Mouse (Mus musculus) bone marrow macrophage, adult 2 months (primary cell): ENCODE measurements around the gene Kcnip1. TPM values are rescaled to one million over a fixed set of nuclear protein-coding genes. Genes with fewer than 3 reads are reported as not detected.

Source experiments
- H3K27ac ChIP-seq: 2 replicates; pipeline ENCODE4 v1.5.1; 2012; ENCODE audit warnings: low read depth, low read length; ENCODE audit not compliant: insufficient read depth
- H3K4me1 ChIP-seq: 2 replicates; pipeline ENCODE4 v1.6.1; 2012; ENCODE audit warnings: low read length; ENCODE audit not compliant: control insufficient read depth, insufficient read depth
- H3K4me3 ChIP-seq: 2 replicates; pipeline ENCODE4 v1.5.1; 2012; ENCODE audit warnings: mild to moderate bottlenecking, low read length, moderate library complexity; ENCODE audit not compliant: insufficient read depth
- CTCF ChIP-seq: IDR thresholded peaks from 2 replicates; pipeline ENCODE4 v1.5.1; 2012; ENCODE audit warnings: low read depth, mild to moderate bottlenecking, low read length, moderate library complexity
- POLR2A ChIP-seq: IDR thresholded peaks from 2 replicates; pipeline ENCODE4 v1.6.1; 2012; ENCODE audit warnings: mild to moderate bottlenecking, low read depth, low read length, borderline replicate concordance
- polyA plus RNA-seq: library from polyadenylated mRNA; stranded (reverse); fragments of >200 nt; gene quantifications from 2 replicates; pipeline ENCODE4 v1.2.4, GENCODE M21; 2012; ENCODE audit not compliant: missing spikeins, insufficient read depth, insufficient read length

Kcnip1 gene
- polyA plus RNA-seq, 1 experiment: not detected

DNA sequence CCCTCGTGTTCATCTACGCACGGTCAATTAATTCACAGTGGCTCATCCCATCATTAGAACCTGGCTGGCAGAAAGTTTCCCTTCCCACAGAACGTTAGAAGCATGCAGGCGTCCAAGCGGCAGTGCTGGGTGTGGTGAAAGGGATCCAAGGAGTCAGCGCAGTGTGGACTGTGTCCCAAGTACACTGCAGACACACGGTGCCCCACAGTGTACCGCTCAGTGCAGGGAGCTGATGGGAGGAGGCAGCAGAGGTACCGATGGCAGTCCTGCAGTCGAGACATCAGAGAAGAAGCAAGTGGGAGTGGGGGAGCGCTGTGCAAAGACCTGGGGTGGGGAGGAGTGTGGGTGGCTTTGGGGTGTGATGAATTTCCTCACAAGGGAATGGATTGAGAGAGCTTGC, 78.7 kb downstream of the Kcnip1 start:
- H3K4me3 ChIP-seq: no peak overlapping the region
- H3K27ac ChIP-seq: no peak overlapping the region
- TF ChIP-seq CTCF (no peak), POLR2A (no peak)
- H3K4me1 ChIP-seq: no peaks in the 10 kb centered on the region

DNA sequence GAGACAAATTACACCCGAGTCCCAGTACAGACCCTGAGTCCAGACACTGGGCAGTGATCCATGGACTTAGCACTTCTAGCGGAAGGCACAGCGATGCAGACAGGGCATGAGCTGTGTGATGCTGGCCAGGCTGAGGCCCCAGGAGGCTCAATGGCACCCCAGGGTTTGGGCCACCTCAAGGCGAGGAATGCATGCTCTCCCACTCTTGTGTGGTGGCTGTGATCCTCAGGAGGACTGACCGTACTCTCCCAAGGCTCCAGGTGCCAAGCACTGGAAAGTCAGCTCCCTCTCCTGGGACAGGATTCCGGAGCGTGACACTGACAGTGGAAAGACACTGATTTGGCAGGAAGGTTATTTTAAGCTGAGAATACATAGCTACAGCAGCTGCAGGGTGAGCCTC, 79.9 kb downstream of the Kcnip1 start:
- H3K27ac ChIP-seq: no peak overlapping the region
- TF ChIP-seq CTCF (no peak), POLR2A (no peak)
- no peaks in the 10 kb centered on the region for H3K4me1 ChIP-seq
- H3K4me3 ChIP-seq: no peak overlapping the region

DNA sequence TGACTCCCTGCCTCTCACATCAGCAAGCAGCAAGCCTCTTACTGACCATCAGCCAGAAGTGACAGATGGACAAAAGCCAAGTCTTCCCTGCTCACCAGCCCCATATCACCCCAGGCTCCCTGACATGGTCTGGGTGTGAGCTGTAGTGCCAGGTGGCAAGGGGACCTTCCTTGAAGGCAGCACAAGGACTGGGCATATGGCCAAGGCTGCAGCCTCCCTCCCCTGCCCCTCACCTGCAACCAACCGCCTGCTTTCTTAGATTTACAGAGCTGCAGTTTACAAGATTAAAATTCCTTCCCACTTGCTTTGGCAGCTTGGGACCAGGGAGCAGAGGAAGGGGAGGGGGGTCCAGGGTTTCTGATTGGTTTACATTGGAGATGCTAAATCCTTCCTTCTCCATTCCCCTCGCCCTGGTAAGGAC, 80.8 kb downstream of the Kcnip1 start:
- H3K4me3 ChIP-seq: no peak overlapping the region
- no peaks in the 10 kb centered on the region for H3K4me1 ChIP-seq
- no peak for TF ChIP-seq POLR2A
- TF ChIP-seq CTCF: no peak
- H3K27ac ChIP-seq: no peak overlapping the region

DNA sequence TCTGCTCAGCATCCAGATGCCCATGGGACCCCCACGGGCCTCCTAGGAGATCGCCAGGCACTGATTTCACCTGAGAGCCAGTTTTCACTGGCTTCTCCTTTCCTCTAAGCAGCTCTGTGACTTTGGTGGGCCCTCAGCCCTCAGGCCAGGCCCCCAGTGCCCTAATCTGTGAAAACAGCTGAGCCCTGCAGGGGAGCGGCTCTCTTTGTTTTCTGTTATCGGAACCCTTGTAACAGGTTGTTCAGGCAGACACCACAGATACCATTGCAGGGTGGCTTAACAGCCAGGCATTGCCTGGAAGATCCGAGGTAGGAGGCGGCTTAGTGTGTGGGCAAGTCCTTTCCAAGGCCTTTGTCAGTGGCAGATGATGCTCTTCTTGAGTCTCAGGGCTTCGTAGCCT, 82.0 kb downstream of the Kcnip1 start:
- Histone ChIP-seq H3K4me3 (no peak overlapping the region), H3K4me1 (no peaks in the 10 kb centered on the region), H3K27ac (no peak overlapping the region)
- TF ChIP-seq POLR2A: no peak
- no peak for TF ChIP-seq CTCF

DNA sequence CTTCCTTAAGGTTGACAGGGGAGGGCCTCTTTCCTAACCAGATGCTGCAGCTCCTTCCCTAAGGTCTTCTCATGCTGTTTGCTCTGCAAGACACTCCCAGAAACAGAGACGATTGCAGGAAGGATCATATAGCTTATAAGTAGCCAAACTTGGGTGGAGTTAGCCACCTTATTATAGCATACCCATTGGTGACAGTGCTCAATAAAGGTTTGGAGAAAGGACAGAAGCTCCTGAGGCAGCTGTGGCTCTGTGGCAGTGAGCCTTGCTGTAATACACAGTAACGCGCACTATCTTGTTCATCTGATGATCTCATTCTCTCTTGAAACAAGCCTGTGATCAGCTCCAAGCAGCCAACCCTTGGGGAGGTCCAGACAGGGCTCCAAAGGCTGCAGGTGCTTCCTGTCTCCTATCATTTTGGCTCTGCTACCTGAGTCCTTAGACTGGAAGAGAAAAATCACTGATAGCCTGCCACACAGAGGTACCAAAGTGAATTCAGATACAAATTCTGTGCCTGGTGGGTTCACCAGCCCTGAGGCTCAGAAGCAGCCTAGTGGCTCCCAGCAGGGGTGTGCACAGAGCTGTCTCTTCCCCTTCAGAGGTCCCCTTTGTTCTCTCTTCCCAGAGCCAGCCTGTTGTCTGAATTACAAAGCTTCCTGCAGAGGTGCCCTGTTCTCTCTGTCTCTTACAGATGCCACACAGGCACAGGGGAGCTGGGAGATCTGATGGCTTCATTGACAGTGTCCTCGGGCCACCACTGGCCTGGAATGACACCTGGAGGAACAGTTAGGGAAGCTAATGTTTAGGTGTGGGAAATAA, 84.4 kb downstream of the Kcnip1 start:
- Histone ChIP-seq H3K27ac (no peak overlapping the region), H3K4me3 (no peak overlapping the region), H3K4me1 (peaks cover 13% of the 10 kb centered on the region)
- TF ChIP-seq CTCF: no peak
- TF ChIP-seq POLR2A: no peak

DNA sequence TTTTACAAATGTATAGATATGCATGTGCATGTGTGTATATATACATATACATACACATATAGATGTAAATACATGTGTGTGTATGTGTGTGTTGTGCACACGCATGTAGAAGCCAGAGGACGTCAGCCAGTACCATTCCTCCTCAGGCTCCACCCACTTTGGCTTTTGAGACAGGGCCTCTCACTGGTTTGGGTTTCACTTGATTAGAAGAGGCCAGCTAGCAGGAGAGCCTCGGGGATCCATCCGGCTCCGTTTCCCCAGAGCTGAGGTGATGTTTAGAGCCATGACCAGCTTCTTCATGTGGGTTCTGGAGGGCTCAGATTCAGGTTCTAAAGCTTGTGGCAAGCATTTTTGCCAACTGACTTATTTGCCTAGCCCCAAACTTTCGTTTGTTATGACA, 89.5 kb downstream of the Kcnip1 start:
- H3K4me3 ChIP-seq: no peak overlapping the region
- H3K27ac ChIP-seq: no peak overlapping the region
- TF ChIP-seq CTCF: no peak
- TF ChIP-seq POLR2A: no peak
- H3K4me1 ChIP-seq: peaks cover 13% of the 10 kb centered on the region

DNA sequence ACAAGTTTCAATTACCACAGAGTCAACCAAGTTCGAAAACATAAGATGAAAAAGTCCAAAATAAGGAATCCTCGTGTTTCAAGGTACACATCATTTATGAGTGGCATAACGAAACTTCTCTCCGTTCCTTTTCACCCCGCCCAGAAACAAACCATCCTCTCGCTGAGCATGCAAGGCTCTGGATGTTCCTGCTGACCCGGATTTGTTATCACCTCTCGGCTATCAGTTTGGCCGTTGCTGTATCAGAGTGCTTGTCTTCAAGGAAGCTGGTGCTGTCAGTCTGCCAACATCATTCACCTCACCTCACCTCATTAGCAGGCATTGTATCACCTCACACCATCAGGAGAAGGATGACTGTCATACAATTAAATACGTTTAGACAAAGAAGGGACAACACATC, 90.6 kb downstream of the Kcnip1 start:
- no peak for TF ChIP-seq CTCF
- TF ChIP-seq POLR2A: no peak
- Histone ChIP-seq H3K27ac (no peak overlapping the region), H3K4me1 (peaks cover 13% of the 10 kb centered on the region), H3K4me3 (no peak overlapping the region)

DNA sequence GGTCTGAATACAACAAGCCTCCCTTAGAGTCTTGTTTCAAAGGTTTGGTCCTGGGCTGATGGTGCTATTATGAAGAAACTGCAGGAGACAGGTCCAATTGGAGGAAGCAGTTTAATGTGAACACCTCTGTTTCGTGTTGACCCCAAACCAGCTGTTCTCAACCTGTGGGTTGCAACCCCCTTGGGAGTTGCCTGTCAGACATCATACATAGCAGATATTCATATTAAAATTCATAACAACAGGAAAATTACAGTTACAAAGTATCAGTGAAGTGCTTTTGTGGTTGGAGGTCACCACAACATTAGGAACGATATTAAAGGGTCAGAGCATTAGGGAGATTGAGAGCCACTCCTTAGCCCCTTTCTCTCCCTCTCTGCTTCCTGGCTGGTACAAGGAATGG, 91.2 kb downstream of the Kcnip1 start:
- Histone ChIP-seq H3K4me3 (no peak overlapping the region), H3K27ac (no peak overlapping the region), H3K4me1 (peaks cover 13% of the 10 kb centered on the region)
- TF ChIP-seq CTCF (no peak), POLR2A (no peak)

DNA sequence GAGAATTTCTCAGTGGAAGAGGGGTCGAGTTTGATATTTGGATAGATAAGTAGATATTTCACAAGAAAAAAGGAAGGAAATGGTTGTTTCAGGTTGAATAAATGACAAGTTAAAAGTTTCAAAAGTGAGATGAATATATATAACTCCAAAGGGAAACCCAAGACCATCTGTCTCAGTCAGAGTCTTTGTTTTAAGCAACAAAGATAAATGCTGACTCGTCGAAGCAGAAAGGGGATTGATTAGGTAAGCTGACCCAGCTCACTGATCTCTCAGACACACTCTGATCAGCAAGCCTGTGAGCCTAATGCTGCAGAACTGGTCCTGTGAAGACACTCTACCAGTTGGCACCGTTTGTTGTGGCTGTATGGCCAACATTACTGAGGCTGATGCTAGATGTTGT, 101.9 kb downstream of the Kcnip1 start:
- TF ChIP-seq CTCF (no peak), POLR2A (no peak)
- no peak overlapping the region for H3K27ac ChIP-seq
- no peak overlapping the region for H3K4me3 ChIP-seq
- no peaks in the 10 kb centered on the region for H3K4me1 ChIP-seq

DNA sequence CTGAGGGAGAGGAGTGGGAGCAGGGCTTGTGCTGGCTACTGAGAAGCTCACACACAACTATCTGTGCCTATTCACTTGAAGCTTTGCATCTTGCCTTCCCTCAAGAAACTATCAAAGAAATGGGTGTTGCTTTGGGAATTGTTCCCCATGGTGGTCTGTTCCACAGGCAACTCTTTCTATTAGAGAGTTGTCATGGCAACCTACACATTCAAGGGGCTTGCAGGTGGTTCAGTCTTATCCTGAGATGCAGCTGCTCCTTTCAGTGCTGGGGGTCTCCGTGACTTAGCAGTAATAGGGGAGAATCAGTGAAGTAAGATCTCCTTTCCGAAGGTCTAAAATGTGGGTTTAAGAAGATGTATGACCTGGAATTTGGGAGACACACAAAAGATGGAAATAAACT, 102.6 kb downstream of the Kcnip1 start:
- TF ChIP-seq POLR2A (no peak), CTCF (no peak)
- H3K4me3 ChIP-seq: no peak overlapping the region
- no peak overlapping the region for H3K27ac ChIP-seq
- H3K4me1 ChIP-seq: no peaks in the 10 kb centered on the region
